Mouse (Mus musculus) gastrocnemius, adult 18-20 months (tissue): Measurements from ENCODE around the gene Col8a1. TPM values are rescaled to one million over a fixed set of nuclear protein-coding genes. Genes with fewer than 3 reads are reported as not detected.

Experiments
- DNase-seq: peaks from one replicate; pipeline ENCODE4 v3.0.0; 2021; ENCODE audit warnings: low spot score
- total RNA-seq, 2 experiments: library from RNA; stranded (reverse); gene quantifications; 2 replicates each; pipeline ENCODE4 v1.2.3; 2021

Col8a1 gene
- total RNA-seq, 2 experiments from 2014 or later: 2.0 to 2.5 TPM

- DNase-seq: no peak
Observed at GRCm38 (mm10) chr16:57672251-57672650, 82.3 kb downstream of the Col8a1 start.

DNA sequence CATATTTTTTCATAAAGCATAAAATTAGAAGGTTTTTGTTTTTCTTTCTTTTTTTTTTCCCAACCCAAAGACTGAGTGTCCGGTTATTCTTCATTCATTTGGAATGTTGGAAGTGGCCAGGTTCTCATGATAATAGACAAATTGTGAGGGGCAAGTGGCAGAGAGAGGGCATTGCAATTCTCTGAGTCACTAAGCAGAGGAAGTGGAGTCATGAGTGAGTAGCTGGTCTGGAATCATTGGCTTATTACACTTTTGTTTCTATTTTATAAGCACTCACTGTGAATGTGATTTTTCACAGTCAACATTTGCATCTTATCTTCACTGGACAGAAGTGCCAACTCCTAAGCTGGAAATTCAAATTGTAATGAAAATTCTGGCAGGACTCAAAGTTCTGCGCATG lies 82.9 kb downstream of the Col8a1 start:
- DNase-seq: no peak

DNA sequence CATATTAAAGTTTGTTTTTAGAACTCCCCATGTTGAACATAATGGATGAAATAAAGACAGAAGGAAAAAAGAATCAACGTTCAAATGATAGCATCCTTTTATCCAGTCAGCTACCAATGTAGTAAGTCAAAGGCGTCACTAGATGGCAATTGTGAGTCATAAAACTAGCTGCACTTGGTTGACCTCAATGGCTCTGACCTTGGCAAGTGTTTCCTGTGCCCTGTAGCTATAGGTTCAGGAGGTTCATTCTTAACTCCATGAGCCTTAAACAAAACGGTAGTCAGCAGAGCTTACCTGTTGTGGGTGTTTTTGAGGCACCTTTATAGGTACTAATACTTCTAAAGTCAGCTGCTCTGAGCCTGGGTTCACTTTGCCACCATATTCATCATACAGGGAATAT lies 85.2 kb downstream of the Col8a1 start:
- peak; percentile 18 for DNase-seq

- DNase-seq: no peak
Observed at GRCm38 (mm10) chr16:57662661-57663060, 91.9 kb downstream of the Col8a1 start.

DNA sequence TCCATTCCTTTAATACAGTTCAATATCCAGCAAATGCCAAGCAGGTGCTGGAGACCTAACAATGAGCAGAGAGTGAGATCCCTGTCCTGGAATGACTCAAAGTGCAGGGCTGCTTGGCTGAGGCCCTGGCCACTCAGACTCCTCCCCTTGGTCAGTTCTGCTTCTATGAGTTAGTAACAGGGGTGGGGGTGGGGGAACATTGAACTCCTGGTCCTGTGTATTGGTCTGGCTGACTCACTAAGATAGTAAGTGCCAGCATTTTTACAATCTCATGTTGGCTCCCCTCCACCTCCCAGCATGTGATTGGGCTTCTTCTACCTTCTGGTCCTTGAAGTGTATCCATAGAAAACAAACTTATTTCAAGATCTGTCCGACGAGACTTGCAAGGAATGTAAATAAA lies 104.6 kb downstream of the Col8a1 start:
- no peak for DNase-seq

- peak; percentile 9 for DNase-seq
Observed at GRCm38 (mm10) chr16:57641346-57641885, 113.1 kb downstream of the Col8a1 start.

DNA sequence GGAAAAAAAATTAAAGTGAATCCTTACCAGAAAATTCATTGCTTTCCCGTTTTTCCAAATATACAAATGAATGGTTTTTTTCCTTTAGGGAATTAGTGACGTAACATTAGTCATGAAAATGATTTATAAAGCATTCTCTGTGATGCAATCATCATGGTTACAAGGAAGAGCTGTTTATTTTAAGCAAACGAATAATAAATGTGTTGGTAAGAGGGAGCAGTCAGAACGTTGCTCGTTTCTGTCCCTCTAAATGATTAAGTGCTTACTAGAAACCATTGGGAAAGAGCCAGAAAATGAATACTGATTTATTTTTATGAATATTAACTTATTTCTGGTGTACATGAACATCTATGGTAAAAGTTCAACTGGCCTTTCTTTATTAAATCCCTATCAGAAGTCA lies 119.8 kb downstream of the Col8a1 start:
- DNase-seq: no peak

DNA sequence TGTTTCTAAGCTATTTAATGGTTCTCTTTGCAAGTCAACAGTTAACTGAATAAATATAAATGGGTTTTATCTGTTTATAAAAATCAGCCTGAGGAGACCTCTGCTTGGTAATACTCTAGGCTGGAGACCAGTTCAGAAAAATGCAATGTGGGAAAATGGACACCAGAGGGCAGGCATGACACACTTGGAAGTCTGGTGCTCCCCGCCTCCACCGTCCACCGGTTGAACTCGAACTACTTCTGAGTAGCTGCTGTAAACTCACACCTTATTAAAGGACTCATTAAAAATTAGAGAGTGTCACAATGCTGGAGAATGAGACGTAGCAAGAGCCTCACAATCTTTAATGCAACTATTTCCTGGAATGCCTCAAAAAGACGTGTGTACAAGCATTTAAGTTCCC lies 120.3 kb downstream of the Col8a1 start:
- peak; percentile 70 for DNase-seq

GRCm38 (mm10) chr16:57611768-57612167 lies 142.8 kb downstream of the Col8a1 start:
- DNase-seq: no peak

GRCm38 (mm10) chr16:57606444-57607227 lies 147.9 kb downstream of the Col8a1 start, which contains the start of gene Cmss1:
TSS of gene Cmss1 (minus strand) at chr16:57606864.
- DNase-seq: peak; percentile 73

GRCm38 (mm10) chr16:57601031-57601430 lies 153.5 kb downstream of the Col8a1 start:
- no peak for DNase-seq

- DNase-seq: no peak
Observed at GRCm38 (mm10) chr16:57597295-57597957, 157.1 kb downstream of the Col8a1 start.

- DNase-seq: peak; percentile 55
Observed at GRCm38 (mm10) chr16:57593422-57594157, 160.9 kb downstream of the Col8a1 start.

DNA sequence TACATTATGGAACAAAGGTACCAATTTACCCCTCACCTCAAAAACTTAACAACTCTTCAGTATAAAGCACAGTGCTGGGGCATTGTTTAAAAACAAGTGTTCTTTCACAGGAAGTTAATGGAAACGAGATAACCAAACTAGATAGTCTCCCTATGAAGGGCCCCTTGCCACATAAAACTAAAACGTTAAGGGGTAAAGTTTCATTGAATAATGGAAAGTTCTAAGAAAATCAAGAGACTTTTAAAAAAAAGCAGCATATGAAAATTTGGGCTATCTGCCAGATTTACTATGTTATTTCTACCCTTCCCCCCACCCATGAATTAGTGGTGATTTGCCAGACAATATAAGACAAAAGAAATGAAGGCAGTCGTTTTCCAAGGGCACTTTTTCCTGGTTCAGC lies 169.3 kb downstream of the Col8a1 start:
- no peak for DNase-seq

DNA sequence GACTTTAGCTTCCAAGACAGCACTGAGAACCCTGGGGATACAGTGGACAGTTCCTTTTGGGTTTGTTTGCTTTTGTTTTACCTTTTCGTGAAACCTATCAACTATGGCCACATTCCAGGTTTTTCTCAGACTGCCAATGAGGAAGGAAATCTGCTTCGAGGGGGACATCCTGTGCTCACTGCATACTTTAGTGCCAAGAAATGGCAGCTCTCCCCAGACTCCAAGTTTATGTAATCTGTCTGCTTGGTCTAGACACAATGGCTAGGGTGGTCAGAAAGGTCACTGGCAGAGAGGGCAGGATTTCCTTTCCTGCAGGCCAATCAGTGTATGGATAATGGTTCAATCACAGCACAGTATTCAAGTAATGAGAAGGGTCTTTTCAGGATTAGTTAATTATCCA lies 172.5 kb downstream of the Col8a1 start:
- DNase-seq: no peak

GRCm38 (mm10) chr16:57580041-57580440 lies 174.5 kb downstream of the Col8a1 start:
- DNase-seq: no peak

- DNase-seq: no peak
Observed at GRCm38 (mm10) chr16:57577519-57577918, 177.0 kb downstream of the Col8a1 start.

GRCm38 (mm10) chr16:57575764-57576388 lies 178.7 kb downstream of the Col8a1 start:
- DNase-seq: no peak
